Mouse (Mus musculus) spleen, adult 2 months (tissue): ENCODE measurements around the gene Cnot8.

Experiments
- CTCF ChIP-seq: fragments of 200-500 bp; IDR thresholded peaks from 2 replicates; pipeline ENCODE4 v1.5.1; 2011; ENCODE audit warnings: mild to moderate bottlenecking, inconsistent platforms; ENCODE audit not compliant: insufficient read depth, insufficient read length, insufficient replicate concordance; ENCODE audit errors: extremely low read depth
- POLR2A ChIP-seq: fragments of 200-500 bp; IDR thresholded peaks from 2 replicates; pipeline ENCODE4 v1.6.1; 2011; ENCODE audit warnings: low read depth, low read length, inconsistent platforms

- TF ChIP-seq CTCF (no peak), POLR2A (no peak)
These were observed 11.4 kb upstream of the Cnot8 start for GRCm38 (mm10) chr11:58092541-58092940.
